Mouse (Mus musculus): ENCODE results near the gene Mrpl16.
A peak's percentile ranks its signal among the peaks of the same experiment; 100 is the strongest.

Mrpl16 gene

GRCm38 (mm10) chr19:11807251-11807650 lies 37.1 kb downstream of the Mrpl16 start:
- DNase-seq = peak; percentile 14

GRCm38 (mm10) chr19:11807822-11808221 lies 37.6 kb downstream of the Mrpl16 start:
- no peak for DNase-seq

GRCm38 (mm10) chr19:11808452-11808851 lies 38.3 kb downstream of the Mrpl16 start:
- DNase-seq = no peak

DNA sequence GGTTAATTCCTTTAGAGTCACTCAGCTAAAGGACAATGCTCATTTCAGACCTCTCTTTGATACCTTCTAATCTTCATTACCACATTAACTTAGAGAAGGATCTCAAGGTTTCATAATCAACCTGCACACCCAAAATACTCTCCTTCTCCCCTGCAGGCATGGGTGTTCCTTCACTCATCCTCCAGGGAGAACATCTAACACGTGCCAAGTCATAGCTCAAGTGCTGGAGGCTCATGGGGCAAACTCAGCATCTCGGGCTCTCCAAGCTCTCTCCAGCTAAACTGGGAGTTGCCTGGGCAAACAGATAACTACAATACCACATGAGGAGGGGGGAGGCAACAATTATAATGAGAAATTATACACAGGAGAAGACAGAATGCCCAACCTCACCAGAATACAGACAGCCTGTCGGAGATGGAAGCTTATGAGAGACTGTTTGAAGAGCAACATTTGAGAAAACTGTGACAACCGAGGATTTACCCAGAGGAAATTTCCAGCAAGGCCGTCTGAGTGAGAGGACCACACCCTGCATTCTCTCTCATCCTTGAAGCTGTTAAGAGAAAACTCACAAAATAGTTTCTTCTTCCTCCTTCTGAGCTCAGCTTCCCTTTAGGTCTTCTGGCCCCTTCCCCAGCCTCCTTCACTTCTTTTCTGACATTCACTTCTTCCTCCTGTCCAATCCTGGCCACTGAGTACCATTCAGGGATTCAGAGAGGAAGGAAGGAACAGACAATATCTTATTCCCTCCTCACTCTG lies 40.0 kb downstream of the Mrpl16 start:
- no peak for DNase-seq

GRCm38 (mm10) chr19:11810856-11811255 lies 40.7 kb downstream of the Mrpl16 start:
- DNase-seq = no peak

- no peak for DNase-seq
Observed at GRCm38 (mm10) chr19:11811688-11812365, 41.6 kb downstream of the Mrpl16 start.

- no peak for DNase-seq
Observed at GRCm38 (mm10) chr19:11813136-11813535, 42.9 kb downstream of the Mrpl16 start.

DNA sequence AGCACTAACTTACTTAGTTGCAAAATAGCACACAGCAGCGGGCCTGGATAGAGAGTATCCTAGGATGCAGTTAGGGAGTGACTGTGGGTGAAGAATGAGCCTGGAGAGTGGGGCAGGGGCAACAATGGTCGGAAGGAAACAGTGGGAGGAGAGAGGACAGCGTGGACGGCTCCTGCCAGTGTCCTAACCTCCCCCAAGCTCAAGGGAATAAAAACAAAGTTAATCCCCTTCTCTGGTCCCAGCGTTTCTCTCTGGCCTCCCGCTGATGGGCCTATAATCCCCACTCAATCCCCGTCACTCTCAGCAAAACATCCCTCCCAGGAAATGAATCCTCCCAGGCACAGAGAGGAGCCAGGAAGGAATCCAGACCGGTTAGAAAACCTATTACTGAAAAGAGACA lies 43.5 kb downstream of the Mrpl16 start:
- DNase-seq = no peak

GRCm38 (mm10) chr19:11814742-11815333 lies 44.6 kb downstream of the Mrpl16 start:
- DNase-seq = no peak

- DNase-seq = no peak
Observed at GRCm38 (mm10) chr19:11816706-11817105, 46.5 kb downstream of the Mrpl16 start.

DNA sequence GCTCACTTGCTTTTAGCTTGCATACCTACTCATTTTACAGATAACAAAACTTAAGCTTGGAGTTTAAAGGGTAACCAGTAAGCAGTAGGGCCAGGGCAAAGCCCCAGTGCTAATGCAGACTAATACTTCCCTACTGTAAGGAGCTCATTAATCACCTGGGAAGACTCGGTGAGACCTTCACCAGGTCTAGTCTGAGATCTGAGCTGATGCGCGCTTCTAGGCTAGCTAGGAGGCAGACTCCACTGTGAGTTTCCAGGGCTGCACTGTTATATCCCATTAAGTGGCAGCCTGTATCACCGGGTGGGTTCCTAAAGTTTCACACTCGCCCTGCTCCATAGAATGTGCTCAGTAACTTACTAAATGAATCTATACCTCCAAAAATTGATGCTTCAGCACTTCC lies 47.4 kb downstream of the Mrpl16 start:
- DNase-seq = no peak

GRCm38 (mm10) chr19:11818199-11819142 lies 48.3 kb downstream of the Mrpl16 start:
- peak; percentile 42 for DNase-seq

DNA sequence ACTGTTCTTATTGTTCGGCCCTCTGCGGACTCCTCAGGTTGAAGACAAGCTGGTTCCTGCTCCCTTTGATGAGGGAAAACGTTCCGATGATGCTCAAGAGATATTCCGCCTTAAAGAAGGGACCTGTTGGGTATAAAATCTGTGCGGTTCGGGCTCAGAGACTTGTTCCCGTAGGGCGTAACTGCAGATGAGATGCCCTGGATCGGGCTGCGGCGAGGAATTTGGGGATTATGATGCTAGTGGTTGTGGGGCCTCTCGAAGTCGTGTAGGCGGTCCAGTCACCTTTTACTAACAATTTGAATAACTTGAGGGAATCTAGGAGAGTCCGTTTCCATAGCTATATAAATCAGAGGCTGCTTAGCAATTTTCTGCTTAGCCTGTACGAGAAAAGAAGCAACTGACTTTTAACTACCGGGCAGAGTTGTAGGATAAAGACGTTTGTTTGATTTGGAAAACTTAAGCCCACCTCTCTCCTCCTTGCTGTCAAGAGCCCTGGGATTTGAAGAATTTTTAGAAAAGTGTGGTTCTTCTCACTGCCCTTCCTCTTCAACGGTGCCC lies 49.0 kb downstream of the Mrpl16 start, which contains the start of gene Stx3:
Stx3 (minus strand) TSS at position 261 of the 558 bp plus-strand sequence.
- no peak for DNase-seq

DNA sequence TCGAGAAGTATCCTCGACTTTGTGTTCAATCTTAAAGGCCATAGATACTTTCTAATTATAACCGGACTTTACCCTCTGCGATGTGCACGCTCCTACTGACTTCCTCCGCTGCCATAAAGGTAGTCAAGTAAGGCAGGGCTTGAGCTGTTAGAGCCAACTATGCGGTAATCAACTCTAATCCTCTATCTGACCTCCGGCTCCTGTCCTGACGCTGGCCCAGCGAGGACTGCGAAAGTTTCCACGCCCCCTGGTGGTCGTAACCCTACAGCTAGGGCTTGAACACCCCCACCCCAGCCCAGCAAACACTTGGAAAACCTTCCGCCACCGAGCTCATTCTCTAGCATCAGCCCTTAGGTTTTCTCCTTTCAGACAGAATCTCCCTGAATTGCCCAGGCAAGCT lies 49.6 kb downstream of the Mrpl16 start:
- DNase-seq = peak; percentile 76

- DNase-seq = no peak
Observed at GRCm38 (mm10) chr19:11820211-11820610, 50.0 kb downstream of the Mrpl16 start.

DNA sequence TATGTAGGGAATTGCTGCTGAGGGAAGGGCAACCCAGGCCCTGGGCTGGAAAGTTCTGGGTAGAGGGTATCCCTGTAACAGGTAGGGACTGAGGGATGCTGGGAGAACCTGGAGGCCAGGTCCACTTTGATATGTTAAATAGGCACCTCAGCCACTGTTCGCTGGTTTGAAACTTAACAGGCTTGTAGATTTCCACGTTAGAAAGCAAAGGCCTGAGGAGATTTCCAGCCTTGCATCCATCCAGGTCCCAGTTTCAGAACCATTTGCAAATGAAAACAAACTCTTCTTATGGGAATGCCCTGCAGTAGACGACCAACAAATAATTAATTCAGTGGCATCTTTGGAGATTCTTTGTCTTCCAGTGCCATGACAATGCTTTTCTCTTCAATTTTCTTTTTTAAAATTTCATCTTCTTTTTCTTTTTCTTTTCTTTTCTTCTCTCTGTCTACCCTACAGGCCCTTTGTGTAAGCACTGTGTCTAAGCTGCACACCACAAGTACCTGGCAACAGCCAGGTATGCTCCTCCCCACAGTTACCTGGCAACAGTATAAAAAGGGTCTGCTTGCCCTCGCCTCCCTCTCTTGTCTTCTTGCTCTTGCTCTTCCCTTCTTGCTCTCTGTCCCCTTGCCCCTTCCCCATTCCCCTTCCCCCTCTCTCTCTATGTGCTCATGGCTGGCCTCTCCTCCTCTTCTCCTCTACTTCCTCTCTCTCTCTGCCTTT lies 53.3 kb downstream of the Mrpl16 start:
- DNase-seq = no peak
